ENCODE assay signal across 8 mouse cellular contexts in the genomic region with DNA sequence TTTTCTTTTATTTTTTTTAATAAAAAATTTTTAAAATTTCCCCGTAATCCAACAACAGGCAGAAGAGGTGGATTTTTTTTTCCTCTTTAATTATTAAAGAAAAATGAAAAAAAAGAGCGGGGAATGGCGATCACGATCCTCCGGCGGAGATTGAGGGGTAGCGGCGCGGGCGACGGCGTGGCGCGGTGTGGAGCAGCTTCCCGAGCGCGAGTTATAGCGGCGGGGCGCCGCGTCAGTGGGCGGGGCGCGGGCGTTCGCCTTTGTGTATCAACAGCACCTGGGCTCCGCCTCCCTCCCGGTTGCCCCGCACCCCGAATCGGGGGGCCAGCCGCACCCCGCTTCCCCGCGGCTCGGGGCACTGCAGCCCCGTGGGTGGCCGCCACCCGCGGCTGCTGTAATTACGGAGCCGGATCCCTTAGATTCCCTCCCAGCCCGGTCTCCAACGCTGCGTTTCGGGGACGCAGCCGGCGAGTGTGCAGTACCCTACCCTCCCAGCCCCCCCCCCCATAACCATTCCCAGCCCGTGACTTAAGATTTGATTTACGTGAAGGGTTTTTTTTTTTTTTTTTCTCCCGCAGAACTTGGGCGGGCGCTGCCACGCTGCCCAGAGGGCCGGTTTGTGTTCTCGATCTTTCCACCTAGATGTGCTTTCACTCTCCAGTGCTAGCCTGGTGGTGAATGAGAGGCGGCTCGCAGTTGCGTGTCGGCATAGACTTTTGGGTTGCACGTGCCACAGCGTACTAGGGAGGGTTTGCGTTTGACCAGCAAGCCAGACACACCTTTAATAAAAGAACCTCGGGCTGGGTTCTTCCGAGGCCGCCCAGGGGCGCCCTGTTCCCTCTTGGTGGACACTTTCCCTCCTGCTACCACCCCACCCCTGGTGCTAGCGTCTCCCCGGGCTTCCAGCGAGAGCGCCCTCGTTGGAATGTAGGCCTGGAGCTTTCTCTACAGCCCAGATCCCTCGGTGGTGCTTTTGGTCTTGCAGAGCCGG. TPM values are rescaled to one million over a fixed set of nuclear protein-coding genes. Genes with fewer than 3 reads are reported as not detected.
DNase-seq lines count a peak whose midpoint lies in the region; ATAC-seq and TF ChIP-seq lines count a peak whose summit lies in the region.

Gene Slc38a2, minus strand, starts transcription at position 210 of the 991 bp plus-strand sequence.

- H3K36me3 ChIP-seq in MEL (ENCODE audit: control insufficient read depth in 1 of 2, insufficient read depth in 2 of 2, low read length in 2 of 2) = peaks cover 36 to 37% of the 10 kb centered on the region in 2 experiments
- H3K36me3 ChIP-seq in lung, embryonic 15.5 days = peaks cover 7% of the 10 kb centered on the region

- H3K4me1 ChIP-seq in MEL (ENCODE audit: control insufficient read depth in 1 of 2, insufficient read depth in 2 of 2, low read length in 2 of 2) = peaks cover 8 to 31% of the 10 kb centered on the region in 2 experiments; a peak in 3 of 4 replicates
- H3K4me1 ChIP-seq in lung, embryonic 15.5 days = peaks cover 30% of the 10 kb centered on the region

- no peaks in the 10 kb centered on the region for H3K27me3 ChIP-seq in MEL (ENCODE audit: control insufficient read depth in 1 of 2, insufficient read depth in 2 of 2, low read length in 2 of 2)
- H3K27me3 ChIP-seq in lung, embryonic 15.5 days = no peaks in the 10 kb centered on the region; the same call in 1 of the 2 replicates

- TF ChIP-seq RAD21 in MEL (IDR thresholded peaks at IDR 0.05; ENCODE audit: low read depth, low read length) = peak; percentile 40

- peak; percentile 56 for ATAC-seq in frontal cortex, adult (ENCODE audit: low TSS enrichment)
- peak; percentile 51 to 61 for ATAC-seq in hematopoietic stem cell, adult 5-6 weeks (replicated peaks in 1 of 2; ENCODE audit: insufficient read depth in 1 of 2, low FRiP score in 2 of 2, low TSS enrichment in 1 of 2, low read depth in 1 of 2, poor library complexity in 2 of 2, severe bottlenecking in 2 of 2)
- peak; percentile 87 for ATAC-seq in lung, embryonic 15.5 days (ENCODE audit: borderline replicate concordance, extremely low read depth, low FRiP score, low TSS enrichment)

- peak within 1 kb of the TSS; percentile 98 for H3K27ac ChIP-seq in MEL (ENCODE audit: control insufficient read depth, low read depth, low read length)
- H3K27ac ChIP-seq in lung, embryonic 15.5 days = peak within 1 kb of the TSS; percentile 98

- TF ChIP-seq EP300 in MEL (IDR thresholded peaks at IDR 0.05; ENCODE audit: low read depth in 1 of 2, low read length in 2 of 2) = peak in 1 of 2 experiments; percentile 27; a peak in 1 of 4 replicates

- peak within 1 kb of the TSS; percentile 75 for H3K4me2 ChIP-seq in lung, embryonic 15.5 days

- H3K9ac ChIP-seq in MEL (ENCODE audit: control insufficient read depth, low read depth, low read length, poor library complexity, severe bottlenecking) = peak within 1 kb of the TSS; percentile 98
- peak within 1 kb of the TSS; percentile 93 for H3K9ac ChIP-seq in lung, embryonic 15.5 days

- peak; percentile 97 for DNase-seq in MEL (ENCODE audit: low read depth, low spot score)
- peak; percentile 93 for DNase-seq in cerebellum, adult 8-10 months
- peak; percentile 59 for DNase-seq in layer of hippocampus, adult 9-10 months (ENCODE audit: low spot score)
- peak; percentile 86 for DNase-seq in ovary, adult 18-20 months (ENCODE audit: low spot score)
- peak; percentile 94 for DNase-seq in thymus, postnatal 0 days (ENCODE audit: low spot score)

- TF ChIP-seq POLR2A in MEL (IDR thresholded peaks at IDR 0.05; ENCODE audit: control insufficient read depth in 1 of 2, insufficient read depth in 1 of 2, low read depth in 1 of 2, low read length in 2 of 2, poor library complexity in 1 of 2) = peak; percentile 94 to 100

- H3K79me2 ChIP-seq in MEL (ENCODE audit: control insufficient read depth, insufficient read depth, low read length, poor library complexity) = peaks cover 54% of the 10 kb centered on the region

- H3K9me3 ChIP-seq in MEL (replicated peaks; ENCODE audit: insufficient read depth, low read length) = no peaks in the 10 kb centered on the region
- H3K9me3 ChIP-seq in lung, embryonic 15.5 days = no peaks in the 10 kb centered on the region

- TF ChIP-seq CTCF in MEL (IDR thresholded peaks at IDR 0.05 in 2 of 3, conservative IDR thresholded peaks at IDR 0.05 in 1 of 3; ENCODE audit: control insufficient read depth in 1 of 3, insufficient read depth in 1 of 3, low read depth in 2 of 3, low read length in 3 of 3, poor library complexity in 1 of 3, severe bottlenecking in 1 of 3) = peak in 2 of 3 experiments; percentile 49 to 53; a peak in 4 of 6 replicates

- peak within 1 kb of the TSS; percentile 74 to 86 for H3K4me3 ChIP-seq in MEL (ENCODE audit: control insufficient read depth in 1 of 2, insufficient read depth in 1 of 2, low read depth in 2 of 2, low read length in 2 of 2)
- H3K4me3 ChIP-seq in lung, embryonic 15.5 days = peak within 1 kb of the TSS; percentile 78

- under 1% methylated on average over 73 of the region's 76 CpGs for WGBS in lung, embryonic 15.5 days

TF ChIP-seq in MEL, 35 proteins besides CTCF, POLR2A, EP300 and RAD21:
- no peak for TF ChIP-seq CHD2 (IDR thresholded peaks at IDR 0.05; ENCODE audit: low read length)
- peak; percentile 57; the same call in 1 of the 2 replicates for TF ChIP-seq ETS1 (IDR thresholded peaks at IDR 0.05; ENCODE audit: low read depth, low read length)
- peak; percentile 98 for TF ChIP-seq POLR2AphosphoS2 (IDR thresholded peaks at IDR 0.05; ENCODE audit: low read length)
- TF ChIP-seq TAL1 (IDR thresholded peaks at IDR 0.05; ENCODE audit: low read length) = no peak
- TF ChIP-seq ELF1 (IDR thresholded peaks at IDR 0.05; ENCODE audit: low read depth, low read length) = 0 out of 2 replicates have a peak, but pooled peaks have one; percentile 43
- no peak for TF ChIP-seq MEF2A (IDR thresholded peaks at IDR 0.05; ENCODE audit: extremely low read depth, insufficient replicate concordance, low read depth, low read length, poor library complexity, severe bottlenecking)
- peak; percentile 95 for TF ChIP-seq MXI1 (IDR thresholded peaks at IDR 0.05; ENCODE audit: low read depth, low read length)
- TF ChIP-seq USF1 (IDR thresholded peaks at IDR 0.05; ENCODE audit: low read depth, low read length) = peak; percentile 60
- TF ChIP-seq TCF12 (IDR thresholded peaks at IDR 0.05; ENCODE audit: low read depth, low read length) = peak; percentile 77
- TF ChIP-seq NRF1 (IDR thresholded peaks at IDR 0.05; ENCODE audit: insufficient read depth, low read depth, low read length, poor library complexity, severe bottlenecking) = no peak
- peak; percentile 85 for TF ChIP-seq MAZ (IDR thresholded peaks at IDR 0.05; ENCODE audit: low read depth, low read length)
- no peak for TF ChIP-seq MAFK (IDR thresholded peaks at IDR 0.05; ENCODE audit: borderline replicate concordance, low read depth, low read length)
- peak; percentile 14 for TF ChIP-seq GABPA (IDR thresholded peaks at IDR 0.05; ENCODE audit: low read depth, low read length)
- peak; percentile 88; the same call in 1 of the 2 replicates for TF ChIP-seq UBTF (IDR thresholded peaks at IDR 0.05; ENCODE audit: borderline replicate concordance, insufficient read depth, low read depth, low read length)
- TF ChIP-seq GATA1 (IDR thresholded peaks at IDR 0.05; ENCODE audit: low read depth, low read length) = no peak
- peak; percentile 32; the same call in 1 of the 2 replicates for TF ChIP-seq E2F4 (IDR thresholded peaks at IDR 0.05; ENCODE audit: borderline replicate concordance, low read depth, low read length)
- TF ChIP-seq SMC3 (IDR thresholded peaks at IDR 0.05; ENCODE audit: low read depth, low read length) = no peak
- peak; percentile 85 for TF ChIP-seq SIN3A (IDR thresholded peaks at IDR 0.05; ENCODE audit: low read length)
- no peak; the same call in 1 of the 2 replicates for TF ChIP-seq KAT2A (conservative IDR thresholded peaks at IDR 0.05; ENCODE audit: low read depth, low read length)
- peak; percentile 98 for TF ChIP-seq BHLHE40 (IDR thresholded peaks at IDR 0.05; ENCODE audit: borderline replicate concordance, low read depth, low read length)
- peak; percentile 100 for TF ChIP-seq ZMIZ1 (IDR thresholded peaks at IDR 0.05; ENCODE audit: low read depth, low read length)
- peak; percentile 98 for TF ChIP-seq TBP (IDR thresholded peaks at IDR 0.05; ENCODE audit: low read depth, low read length)
- peak; percentile 83 for TF ChIP-seq ZNF384 (IDR thresholded peaks at IDR 0.05; ENCODE audit: low read depth, low read length)
- TF ChIP-seq MYB (IDR thresholded peaks at IDR 0.05; ENCODE audit: low read depth, low read length) = no peak
- no peak for TF ChIP-seq USF2 (IDR thresholded peaks at IDR 0.05; ENCODE audit: borderline replicate concordance in 1 of 2, insufficient read depth in 1 of 2, low read depth in 1 of 2, low read length in 2 of 2)
- no peak for TF ChIP-seq ZC3H11A (IDR thresholded peaks at IDR 0.05; ENCODE audit: low read depth, low read length)
- no peak for TF ChIP-seq JUND (IDR thresholded peaks at IDR 0.05; ENCODE audit: low read depth, low read length)
- peak; percentile 93 for TF ChIP-seq MYC (IDR thresholded peaks at IDR 0.05; ENCODE audit: low read depth, low read length)
- TF ChIP-seq CHD1 (IDR thresholded peaks at IDR 0.05; ENCODE audit: low read depth, low read length) = peak; percentile 99
- no peak for TF ChIP-seq ZKSCAN1 (IDR thresholded peaks at IDR 0.05; ENCODE audit: low read depth, low read length)
- no peak; the same call in 1 of the 2 replicates for TF ChIP-seq RCOR1 (IDR thresholded peaks at IDR 0.05; ENCODE audit: low read depth, low read length)
- TF ChIP-seq NELFE (IDR thresholded peaks at IDR 0.05; ENCODE audit: low read depth, low read length) = peak; percentile 99
- TF ChIP-seq MAX (IDR thresholded peaks at IDR 0.05; ENCODE audit: low read length) = peak; percentile 95
- TF ChIP-seq HCFC1 (IDR thresholded peaks at IDR 0.05; ENCODE audit: low read depth, low read length) = peak; percentile 71
- 0 out of 2 replicates have a peak, but pooled peaks have one; percentile 39 for TF ChIP-seq POLR2AphosphoS5 (IDR thresholded peaks at IDR 0.05; ENCODE audit: borderline replicate concordance, low read depth, low read length)

RNA-seq across cellular contexts. Expression of gene Slc38a2, which starts in this region (rescaled TPM):
- 80.6 and 150 TPM in 2 replicates for total RNA-seq in MEL (2012; rRNA removed)
- 100 to 1,000 TPM; 177 to 590 TPM for polyA plus RNA-seq in MEL (2012; ENCODE audit: insufficient read depth in 1 of 2, insufficient read length in 2 of 2, low read depth in 1 of 2, low replicate concordance in 2 of 2, missing spikeins in 1 of 2)
- 128 and 155 TPM in 2 replicates for total RNA-seq in hematopoietic stem cell, adult 5-6 weeks (2017)
- polyA plus RNA-seq in lung, embryonic 15.5 days (2015; fragmentation: Nextera tagmentation; extraction: Ambion mirVana) = 131 and 138 TPM in 2 replicates
- polyA plus RNA-seq in thymus, postnatal 0 days (2015; fragmentation: Nextera tagmentation; extraction: Ambion mirVana) = 94.1 and 95.8 TPM in 2 replicates

Comparison
In these comparisons a context has a peak if more than half of its experiments do, and no peak if none do; other contexts are left out.
1. Peak in every context shown above with its lines: DNase-seq, ATAC-seq, H3K4me3 ChIP-seq and H3K27ac ChIP-seq.